Mouse (Mus musculus) cerebellum, postnatal 4 days (tissue): Measurements from ENCODE around the gene Morc3.

Experiments used
- DNase-seq, 2 experiments: peaks; one replicate each; pipeline ENCODE4 v3.0.0; 2022; ENCODE audit warnings: low spot score in 2 of 2, mixed read lengths in 1 of 2

Gene Morc3

GRCm38 (mm10) chr16:93883423-93884085, 51.6 kb downstream of the Morc3 start, which contains the start of gene Chaf1b:
Gene Chaf1b (plus strand): TSS chr16:93883901.
- DNase-seq: peak; percentile 95 to 99

- peak in 1 of 2 experiments; percentile 16 for DNase-seq
These were observed 52.3 kb downstream of the Morc3 start for GRCm38 (mm10) chr16:93884086-93884721.

GRCm38 (mm10) chr16:93884722-93885113, 52.8 kb downstream of the Morc3 start:
- no peak for DNase-seq

- DNase-seq: no peak
These were observed 56.6 kb downstream of the Morc3 start for GRCm38 (mm10) chr16:93888481-93888880.

- no peak for DNase-seq
These were observed 59.2 kb downstream of the Morc3 start for GRCm38 (mm10) chr16:93890948-93891604.

GRCm38 (mm10) chr16:93893285-93893684, 61.4 kb downstream of the Morc3 start:
- no peak for DNase-seq

- no peak for DNase-seq
These were observed 71.1 kb downstream of the Morc3 start for GRCm38 (mm10) chr16:93903027-93903426.

- DNase-seq: peak; percentile 59 to 78
These were observed 74.5 kb downstream of the Morc3 start for GRCm38 (mm10) chr16:93906156-93907014.

GRCm38 (mm10) chr16:93907761-93908160, 75.8 kb downstream of the Morc3 start:
- no peak for DNase-seq

- no peak for DNase-seq
These were observed 76.3 kb downstream of the Morc3 start for GRCm38 (mm10) chr16:93908196-93908595.

GRCm38 (mm10) chr16:93909936-93910335, 78.0 kb downstream of the Morc3 start:
- no peak for DNase-seq

- no peak for DNase-seq
These were observed 79.1 kb downstream of the Morc3 start for GRCm38 (mm10) chr16:93910735-93911665.

GRCm38 (mm10) chr16:93912158-93912557, 80.2 kb downstream of the Morc3 start:
- DNase-seq: no peak

GRCm38 (mm10) chr16:93912808-93913207, 80.9 kb downstream of the Morc3 start:
- DNase-seq: no peak

- no peak for DNase-seq
These were observed 82.1 kb downstream of the Morc3 start for GRCm38 (mm10) chr16:93913881-93914576.

- peak in 1 of 2 experiments; percentile 35 for DNase-seq
These were observed 83.5 kb downstream of the Morc3 start for GRCm38 (mm10) chr16:93915338-93915849.

- DNase-seq: peak; percentile 89
These were observed 86.1 kb downstream of the Morc3 start for GRCm38 (mm10) chr16:93917712-93918678.

GRCm38 (mm10) chr16:93918679-93919060, 86.7 kb downstream of the Morc3 start:
- no peak for DNase-seq

- no peak for DNase-seq
These were observed 87.3 kb downstream of the Morc3 start for GRCm38 (mm10) chr16:93919189-93919588.
